Mouse (Mus musculus): ENCODE data around the gene Itch. TPM values are rescaled to one million over a fixed set of nuclear protein-coding genes. Genes with fewer than 3 reads are reported as not detected.

Itch gene
- polyA plus RNA-seq, 1 experiment from 2014 or later, result 62.2 TPM

- Histone ChIP-seq H3K4me3 (ENCODE audit: low read depth, low read length) (no peak overlapping the region), H3K27me3 (ENCODE audit: control insufficient read depth, insufficient read depth, low read length) (no peaks in the 10 kb centered on the region), H3K4me1 (ENCODE audit: control insufficient read depth, insufficient read depth, low read length) (no peaks in the 10 kb centered on the region), H3K4me2 (replicated peaks; ENCODE audit: low read depth, low read length) (no peak overlapping the region), H3K9ac (replicated peaks; ENCODE audit: low read depth, low read length) (no peak overlapping the region), H3K36me3 (ENCODE audit: control insufficient read depth, insufficient read depth, low read length) (peaks cover 62% of the 10 kb centered on the region), H3K9me3 (ENCODE audit: control insufficient read depth, low read depth, low read length) (no peaks in the 10 kb centered on the region), H3K27ac (ENCODE audit: low read length) (no peak overlapping the region)
- WGBS, result 90% methylated on average over 5 of the region's 5 CpGs
- no peak for ATAC-seq (ENCODE audit: insufficient number of reproducible peaks, insufficient read depth, low FRiP score, low read depth)
These were observed 116.3 kb downstream of the Itch start for GRCm38 (mm10) chr2:155249588-155249987.

GRCm38 (mm10) chr2:155265526-155265925 is 132.2 kb downstream of the Itch start:
- Histone ChIP-seq H3K4me3 (ENCODE audit: low read depth, low read length) (no peak overlapping the region), H3K27ac (ENCODE audit: low read length) (no peak overlapping the region), H3K27me3 (ENCODE audit: control insufficient read depth, insufficient read depth, low read length) (no peaks in the 10 kb centered on the region), H3K4me2 (replicated peaks; ENCODE audit: low read depth, low read length) (no peak overlapping the region), H3K9me3 (ENCODE audit: control insufficient read depth, low read depth, low read length) (no peaks in the 10 kb centered on the region), H3K9ac (replicated peaks; ENCODE audit: low read depth, low read length) (no peak overlapping the region), H3K36me3 (ENCODE audit: control insufficient read depth, insufficient read depth, low read length) (no peaks in the 10 kb centered on the region), H3K4me1 (ENCODE audit: control insufficient read depth, insufficient read depth, low read length) (no peaks in the 10 kb centered on the region)
- 89% methylated on average over 6 of the region's 6 CpGs for WGBS
- ATAC-seq (ENCODE audit: insufficient number of reproducible peaks, insufficient read depth, low FRiP score, low read depth), result no peak

GRCm38 (mm10) chr2:155266896-155267295 is 133.6 kb downstream of the Itch start:
- 78% methylated on average over 5 of the region's 5 CpGs for WGBS
- H3K4me3 ChIP-seq (ENCODE audit: low read depth, low read length), result no peak overlapping the region
- no peak overlapping the region for H3K4me2 ChIP-seq (replicated peaks; ENCODE audit: low read depth, low read length)
- no peak for ATAC-seq (ENCODE audit: insufficient number of reproducible peaks, insufficient read depth, low FRiP score, low read depth)
- no peak overlapping the region for H3K9ac ChIP-seq (replicated peaks; ENCODE audit: low read depth, low read length)
- H3K36me3 ChIP-seq (ENCODE audit: control insufficient read depth, insufficient read depth, low read length), result no peaks in the 10 kb centered on the region
- no peaks in the 10 kb centered on the region for H3K27me3 ChIP-seq (ENCODE audit: control insufficient read depth, insufficient read depth, low read length)
- no peaks in the 10 kb centered on the region for H3K4me1 ChIP-seq (ENCODE audit: control insufficient read depth, insufficient read depth, low read length)
- H3K9me3 ChIP-seq (ENCODE audit: control insufficient read depth, low read depth, low read length), result no peaks in the 10 kb centered on the region
- no peak overlapping the region for H3K27ac ChIP-seq (ENCODE audit: low read length)

GRCm38 (mm10) chr2:155271957-155272356 is 138.6 kb downstream of the Itch start:
- WGBS, result 87% methylated on average over 6 of the region's 6 CpGs
- H3K9ac ChIP-seq (replicated peaks; ENCODE audit: low read depth, low read length), result no peak overlapping the region
- H3K4me2 ChIP-seq (replicated peaks; ENCODE audit: low read depth, low read length), result no peak overlapping the region
- no peaks in the 10 kb centered on the region for H3K27me3 ChIP-seq (ENCODE audit: control insufficient read depth, insufficient read depth, low read length)
- H3K4me1 ChIP-seq (ENCODE audit: control insufficient read depth, insufficient read depth, low read length), result peaks cover under 1% of the 10 kb centered on the region; the same call in 1 of the 2 replicates
- ATAC-seq (ENCODE audit: insufficient number of reproducible peaks, insufficient read depth, low FRiP score, low read depth), result no peak
- H3K36me3 ChIP-seq (ENCODE audit: control insufficient read depth, insufficient read depth, low read length), result no peaks in the 10 kb centered on the region
- no peaks in the 10 kb centered on the region for H3K9me3 ChIP-seq (ENCODE audit: control insufficient read depth, low read depth, low read length)
- no peak overlapping the region for H3K4me3 ChIP-seq (ENCODE audit: low read depth, low read length)
- H3K27ac ChIP-seq (ENCODE audit: low read length), result no peak overlapping the region

- Histone ChIP-seq H3K27ac (ENCODE audit: low read length) (no peak overlapping the region), H3K9me3 (ENCODE audit: control insufficient read depth, low read depth, low read length) (no peaks in the 10 kb centered on the region), H3K36me3 (ENCODE audit: control insufficient read depth, insufficient read depth, low read length) (no peaks in the 10 kb centered on the region), H3K4me3 (ENCODE audit: low read depth, low read length) (no peak overlapping the region), H3K4me1 (ENCODE audit: control insufficient read depth, insufficient read depth, low read length) (peaks cover 6% of the 10 kb centered on the region), H3K27me3 (ENCODE audit: control insufficient read depth, insufficient read depth, low read length) (no peaks in the 10 kb centered on the region), H3K9ac (replicated peaks; ENCODE audit: low read depth, low read length) (no peak overlapping the region), H3K4me2 (replicated peaks; ENCODE audit: low read depth, low read length) (no peak overlapping the region)
- ATAC-seq (ENCODE audit: insufficient number of reproducible peaks, insufficient read depth, low FRiP score, low read depth), result no peak
- 63% methylated on average over 10 of the region's 10 CpGs for WGBS
These were observed 139.3 kb downstream of the Itch start for GRCm38 (mm10) chr2:155272396-155273170.

GRCm38 (mm10) chr2:155273603-155274002 is 140.3 kb downstream of the Itch start:
- Histone ChIP-seq H3K27me3 (ENCODE audit: control insufficient read depth, insufficient read depth, low read length) (no peaks in the 10 kb centered on the region), H3K4me2 (replicated peaks; ENCODE audit: low read depth, low read length) (no peak overlapping the region), H3K4me3 (ENCODE audit: low read depth, low read length) (no peak overlapping the region), H3K36me3 (ENCODE audit: control insufficient read depth, insufficient read depth, low read length) (peaks cover 2% of the 10 kb centered on the region; the same call in 1 of the 2 replicates), H3K4me1 (ENCODE audit: control insufficient read depth, insufficient read depth, low read length) (peaks cover 9% of the 10 kb centered on the region), H3K9me3 (ENCODE audit: control insufficient read depth, low read depth, low read length) (no peaks in the 10 kb centered on the region), H3K27ac (ENCODE audit: low read length) (no peak overlapping the region), H3K9ac (replicated peaks; ENCODE audit: low read depth, low read length) (no peak overlapping the region)
- no peak for ATAC-seq (ENCODE audit: insufficient number of reproducible peaks, insufficient read depth, low FRiP score, low read depth)
- 91% methylated on average over 8 of the region's 8 CpGs for WGBS

- Histone ChIP-seq H3K4me1 (ENCODE audit: control insufficient read depth, insufficient read depth, low read length) (peaks cover 9% of the 10 kb centered on the region), H3K9me3 (ENCODE audit: control insufficient read depth, low read depth, low read length) (no peaks in the 10 kb centered on the region), H3K9ac (replicated peaks; ENCODE audit: low read depth, low read length) (peak within 1 kb of the TSS; percentile 71), H3K27me3 (ENCODE audit: control insufficient read depth, insufficient read depth, low read length) (no peaks in the 10 kb centered on the region), H3K4me3 (ENCODE audit: low read depth, low read length) (peak within 1 kb of the TSS; percentile 75), H3K27ac (ENCODE audit: low read length) (peak within 1 kb of the TSS; percentile 69), H3K4me2 (replicated peaks; ENCODE audit: low read depth, low read length) (peak within 1 kb of the TSS; percentile 65), H3K36me3 (ENCODE audit: control insufficient read depth, insufficient read depth, low read length) (peaks cover 8% of the 10 kb centered on the region; the same call in 1 of the 2 replicates)
- 1% methylated on average over 46 of the region's 47 CpGs for WGBS
- peak; percentile 92 for ATAC-seq (ENCODE audit: insufficient number of reproducible peaks, insufficient read depth, low FRiP score, low read depth)
These were observed 142.9 kb downstream of the Itch start, which contains the start of gene Map1lc3a for GRCm38 (mm10) chr2:155276195-155276594. Map1lc3a (plus strand) TSS chr2:155276297.
